Mouse (Mus musculus): Measurements from ENCODE around the gene Rft1. TPM values are rescaled to one million over a fixed set of nuclear protein-coding genes. Genes with fewer than 3 reads are reported as not detected.

Gene Rft1
- total and polyA plus RNA-seq, 2 experiments from 2014 or later, result 9.6 to 12.3 TPM

DNA sequence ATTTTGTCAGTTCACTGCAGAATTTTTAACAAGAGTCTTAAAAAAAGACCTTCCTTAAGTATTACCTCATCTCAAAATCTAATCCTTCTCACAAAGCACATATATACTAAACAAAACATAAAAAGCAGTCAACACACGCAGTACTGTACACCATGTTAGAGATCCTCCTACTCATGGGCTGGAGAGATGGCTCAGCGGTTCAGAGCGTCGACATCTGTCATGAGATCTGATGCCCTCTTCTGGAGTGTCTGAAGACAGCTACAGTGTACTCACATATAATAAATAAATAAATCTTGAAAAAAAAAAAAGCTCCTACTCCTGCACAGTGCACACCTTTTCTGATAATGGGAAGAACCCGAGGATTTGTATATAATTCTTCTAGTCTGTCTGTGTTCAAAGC is 68.2 kb downstream of the Rft1 start:
- Histone ChIP-seq H3K9me3 (ENCODE audit: low read length) (no peaks in the 10 kb centered on the region), H3K4me3 (ENCODE audit: low read depth, low read length) (no peak overlapping the region), H3K27me3 (ENCODE audit: insufficient read depth, low read length) (no peaks in the 10 kb centered on the region), H3K36me3 (ENCODE audit: insufficient read depth, low read length) (no peaks in the 10 kb centered on the region), H3K9ac (replicated peaks; ENCODE audit: low read length, poor library complexity, severe bottlenecking) (no peak overlapping the region), H3K27ac (ENCODE audit: low read depth, low read length) (no peak overlapping the region), H3K4me2 (ENCODE audit: low read depth, low read length, poor library complexity, severe bottlenecking) (no peak overlapping the region), H3K4me1 (ENCODE audit: insufficient read depth, low read length) (no peaks in the 10 kb centered on the region)
- DNase-seq (ENCODE audit: low spot score) (no peak), ATAC-seq (ENCODE audit: low FRiP score) (no peak)
- no peak for TF ChIP-seq CTCF (IDR thresholded peaks at IDR 0.05)
- WGBS, result 84% methylated on average over 5 of the region's 5 CpGs

DNA sequence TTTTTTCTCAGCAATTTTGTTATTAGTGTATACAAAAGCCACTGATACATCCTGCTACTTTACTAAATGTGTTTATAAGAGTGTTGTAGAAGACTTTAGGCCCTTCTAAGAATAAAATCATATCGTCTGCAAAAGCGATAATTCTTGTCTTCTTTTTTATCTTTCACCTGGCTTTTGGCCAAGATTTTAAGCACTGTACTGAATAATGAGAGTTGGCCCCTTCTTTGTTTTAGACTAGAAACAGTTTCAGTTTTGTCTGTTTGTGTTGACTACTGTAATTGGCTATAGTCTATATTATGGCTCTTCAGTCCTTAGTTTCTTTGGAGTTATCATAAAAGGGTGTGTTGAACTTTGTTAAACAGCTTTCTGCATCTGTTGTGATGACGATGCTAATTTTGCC is 77.7 kb downstream of the Rft1 start:
- Histone ChIP-seq H3K4me1 (ENCODE audit: insufficient read depth, low read length) (no peaks in the 10 kb centered on the region), H3K9ac (replicated peaks; ENCODE audit: low read length, poor library complexity, severe bottlenecking) (no peak overlapping the region), H3K4me2 (ENCODE audit: low read depth, low read length, poor library complexity, severe bottlenecking) (no peak overlapping the region), H3K9me3 (ENCODE audit: low read length) (no peaks in the 10 kb centered on the region), H3K27ac (ENCODE audit: low read depth, low read length) (no peak overlapping the region), H3K27me3 (ENCODE audit: insufficient read depth, low read length) (no peaks in the 10 kb centered on the region), H3K4me3 (ENCODE audit: low read depth, low read length) (no peak overlapping the region), H3K36me3 (ENCODE audit: insufficient read depth, low read length) (no peaks in the 10 kb centered on the region)
- TF ChIP-seq CTCF (IDR thresholded peaks at IDR 0.05), result no peak
- ATAC-seq (ENCODE audit: low FRiP score) (no peak), DNase-seq (ENCODE audit: low spot score) (no peak)
- 78% methylated on average over 3 of the region's 3 CpGs for WGBS

DNA sequence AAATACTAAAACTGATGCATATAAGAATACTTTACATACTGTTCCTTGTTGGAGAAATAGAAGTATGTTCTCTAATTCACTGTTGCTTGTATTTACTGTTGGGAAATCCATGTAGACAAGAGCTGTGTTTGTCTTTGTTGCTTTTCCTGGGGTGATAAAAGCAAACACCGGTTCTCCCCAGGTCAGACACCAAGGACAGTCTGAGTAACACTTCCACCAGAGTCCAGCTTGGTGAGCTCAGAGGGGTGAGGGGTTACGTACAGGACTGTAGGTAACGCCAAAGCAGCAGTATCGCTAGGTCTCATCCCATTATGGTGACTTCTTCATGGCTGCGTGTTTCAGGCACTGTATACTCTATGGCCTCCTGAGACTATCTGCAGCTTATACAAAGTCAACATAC is 80.5 kb downstream of the Rft1 start:
- H3K4me2 ChIP-seq (ENCODE audit: low read depth, low read length, poor library complexity, severe bottlenecking), result no peak overlapping the region
- H3K27ac ChIP-seq (ENCODE audit: low read depth, low read length), result no peak overlapping the region
- H3K9ac ChIP-seq (replicated peaks; ENCODE audit: low read length, poor library complexity, severe bottlenecking), result no peak overlapping the region
- H3K4me1 ChIP-seq (ENCODE audit: insufficient read depth, low read length), result no peaks in the 10 kb centered on the region
- TF ChIP-seq CTCF (IDR thresholded peaks at IDR 0.05), result no peak
- H3K9me3 ChIP-seq (ENCODE audit: low read length), result no peaks in the 10 kb centered on the region
- no peaks in the 10 kb centered on the region for H3K27me3 ChIP-seq (ENCODE audit: insufficient read depth, low read length)
- H3K36me3 ChIP-seq (ENCODE audit: insufficient read depth, low read length), result no peaks in the 10 kb centered on the region
- no peak overlapping the region for H3K4me3 ChIP-seq (ENCODE audit: low read depth, low read length)
- ATAC-seq (ENCODE audit: low FRiP score) (no peak), DNase-seq (ENCODE audit: low spot score) (no peak)
- 97% methylated on average over 5 of the region's 5 CpGs for WGBS

DNA sequence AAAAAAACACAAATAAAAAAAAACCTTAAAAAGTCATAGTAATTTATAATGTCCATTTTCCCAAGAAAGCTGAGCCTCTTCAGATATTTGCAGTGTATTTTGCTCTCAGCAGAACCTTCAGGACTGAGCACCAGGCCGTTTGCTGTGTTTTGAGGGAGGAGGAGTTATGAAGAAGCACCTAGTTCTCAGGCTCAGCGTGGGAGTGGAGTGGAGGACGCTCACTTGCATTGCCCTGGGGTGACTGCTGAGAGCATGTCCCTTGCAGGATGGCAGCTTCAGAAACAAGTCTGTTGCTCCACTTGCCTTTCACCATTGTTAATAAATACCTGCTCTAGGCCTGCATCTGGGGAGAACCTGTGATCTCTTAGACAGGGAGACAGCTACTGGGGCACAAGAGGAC is 81.7 kb downstream of the Rft1 start:
- no peak for DNase-seq (ENCODE audit: low spot score)
- H3K4me1 ChIP-seq (ENCODE audit: insufficient read depth, low read length), result no peaks in the 10 kb centered on the region
- no peak overlapping the region for H3K9ac ChIP-seq (replicated peaks; ENCODE audit: low read length, poor library complexity, severe bottlenecking)
- WGBS, result 83% methylated on average over 3 of the region's 3 CpGs
- no peak for ATAC-seq (ENCODE audit: low FRiP score)
- TF ChIP-seq CTCF (IDR thresholded peaks at IDR 0.05), result no peak
- H3K27me3 ChIP-seq (ENCODE audit: insufficient read depth, low read length), result no peaks in the 10 kb centered on the region
- no peaks in the 10 kb centered on the region for H3K9me3 ChIP-seq (ENCODE audit: low read length)
- H3K4me3 ChIP-seq (ENCODE audit: low read depth, low read length), result no peak overlapping the region
- no peak overlapping the region for H3K27ac ChIP-seq (ENCODE audit: low read depth, low read length)
- no peaks in the 10 kb centered on the region for H3K36me3 ChIP-seq (ENCODE audit: insufficient read depth, low read length)
- no peak overlapping the region for H3K4me2 ChIP-seq (ENCODE audit: low read depth, low read length, poor library complexity, severe bottlenecking)

DNA sequence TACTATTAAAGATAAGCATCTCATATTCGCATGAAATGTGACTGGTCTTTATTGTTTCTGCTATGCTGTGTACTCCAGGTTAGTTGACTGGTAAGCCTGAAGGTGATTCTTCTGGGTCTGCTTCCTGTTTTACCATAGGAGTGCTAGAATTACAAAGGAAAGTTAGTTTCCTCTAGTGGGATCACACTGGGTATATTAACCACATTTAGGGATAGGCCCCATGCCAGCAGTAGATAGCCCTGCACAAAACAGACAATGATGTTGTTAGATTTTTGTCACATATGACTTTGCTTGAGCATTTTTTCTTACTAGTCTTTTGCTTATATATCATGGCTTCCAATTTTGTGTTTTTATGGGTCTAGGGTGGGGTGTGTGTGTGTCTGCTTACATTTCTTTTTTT is 82.3 kb downstream of the Rft1 start:
- Histone ChIP-seq H3K4me2 (ENCODE audit: low read depth, low read length, poor library complexity, severe bottlenecking) (no peak overlapping the region), H3K36me3 (ENCODE audit: insufficient read depth, low read length) (no peaks in the 10 kb centered on the region), H3K27me3 (ENCODE audit: insufficient read depth, low read length) (no peaks in the 10 kb centered on the region), H3K27ac (ENCODE audit: low read depth, low read length) (no peak overlapping the region), H3K9me3 (ENCODE audit: low read length) (no peaks in the 10 kb centered on the region), H3K4me3 (ENCODE audit: low read depth, low read length) (no peak overlapping the region), H3K9ac (replicated peaks; ENCODE audit: low read length, poor library complexity, severe bottlenecking) (no peak overlapping the region), H3K4me1 (ENCODE audit: insufficient read depth, low read length) (no peaks in the 10 kb centered on the region)
- 91% methylated on average over 1 of the region's 1 CpGs for WGBS
- no peak for ATAC-seq (ENCODE audit: low FRiP score)
- DNase-seq (ENCODE audit: low spot score), result no peak
- no peak for TF ChIP-seq CTCF (IDR thresholded peaks at IDR 0.05)

Other genes with a start within 250 kb of the Rft1 start
- gene Dcp1a, start 174.8 kb upstream of the Rft1 start, total RNA-seq (2014; rRNA removed), result 22.5 and 26.1 TPM in 2 replicates
- 9.3 and 11.8 TPM in 2 replicates for gene Dcp1a, start 174.8 kb upstream of the Rft1 start, polyA plus RNA-seq (2015; fragmentation: Nextera tagmentation; extraction: Ambion mirVana)
- gene Cacna1d, start 162.9 kb upstream of the Rft1 start, total RNA-seq (2014; rRNA removed), result 36.5 and 44.3 TPM in 2 replicates
- 7.6 and 8.9 TPM in 2 replicates for gene Cacna1d, start 162.9 kb upstream of the Rft1 start, polyA plus RNA-seq (2015; fragmentation: Nextera tagmentation; extraction: Ambion mirVana)
- gene Tkt, start 106.0 kb upstream of the Rft1 start, total RNA-seq (2014; rRNA removed), result 364 and 388 TPM in 2 replicates
- gene Tkt, start 106.0 kb upstream of the Rft1 start, polyA plus RNA-seq (2015; fragmentation: Nextera tagmentation; extraction: Ambion mirVana), result 241 and 251 TPM in 2 replicates
- gene Prkcd, start 28.1 kb upstream of the Rft1 start, total RNA-seq (2014; rRNA removed), result 17.0 and 19.1 TPM in 2 replicates
- gene Prkcd, start 28.1 kb upstream of the Rft1 start, polyA plus RNA-seq (2015; fragmentation: Nextera tagmentation; extraction: Ambion mirVana), result 12.1 and 13.2 TPM in 2 replicates
- 9.2 and 13.7 TPM in 2 replicates for gene Sfmbt1, start 60.5 kb downstream of the Rft1 start, total RNA-seq (2014; rRNA removed)
- 14.0 and 16.2 TPM in 2 replicates for gene Sfmbt1, start 60.5 kb downstream of the Rft1 start, polyA plus RNA-seq (2015; fragmentation: Nextera tagmentation; extraction: Ambion mirVana)
- 15.0 and 16.9 TPM in 2 replicates for gene Tmem110, start 171.2 kb downstream of the Rft1 start, total RNA-seq (2014; rRNA removed)
- 14.3 and 14.5 TPM in 2 replicates for gene Tmem110, start 171.2 kb downstream of the Rft1 start, polyA plus RNA-seq (2015; fragmentation: Nextera tagmentation; extraction: Ambion mirVana)
- gene Mustn1, start 224.8 kb downstream of the Rft1 start, total RNA-seq (2014; rRNA removed), result 0.19 and 1.0 TPM in 2 replicates
- gene Mustn1, start 224.8 kb downstream of the Rft1 start, polyA plus RNA-seq (2015; fragmentation: Nextera tagmentation; extraction: Ambion mirVana), result 1.0 and 2.0 TPM in 2 replicates
- gene Itih4, start 232.1 kb downstream of the Rft1 start, total RNA-seq (2014; rRNA removed), result not detected in 2 replicates
- not detected in 2 replicates for gene Itih4, start 232.1 kb downstream of the Rft1 start, polyA plus RNA-seq (2015; fragmentation: Nextera tagmentation; extraction: Ambion mirVana)